Mouse (Mus musculus) heart, postnatal 36 days (tissue): ENCODE results near the gene Ccdc85b. TPM values are rescaled to one million over a fixed set of nuclear protein-coding genes. Genes with fewer than 3 reads are reported as not detected.
A peak's percentile ranks its signal among the peaks of the same experiment; 100 is the strongest.
"Not testable (repeated sequence)": the region's sequence is repeated elsewhere in the genome, so short reads cannot be mapped to it uniquely, and the experiment has no call there.

Source experiments
- DNase-seq, 2 experiments: peaks; one replicate each; pipeline ENCODE4 v3.0.0; 2021 to 2022
- intact Hi-C: fragments of 180-260 bp; cut with DNase I; formaldehyde crosslinking; loops from one replicate; pipeline ENCODE4 v1.15.1; 2025
- total RNA-seq, 2 experiments: library from RNA; stranded (reverse); gene quantifications; 2 replicates each; pipeline ENCODE4 v1.2.3; 2021

Gene Ccdc85b
- total RNA-seq = 10 to 100 TPM in 1 of 2 experiments, 1 to 10 TPM in 1; 9.5 to 11.0 TPM

- intact Hi-C loops = no loop called here
- DNase-seq = no peak
Measured at GRCm38 (mm10) chr19:5457746-5458442, at the start of gene Ccdc85b. Gene Ccdc85b, minus strand, starts transcription at chr19:5457894.

- no peak for DNase-seq
- intact Hi-C loops = no loop called here
Measured at GRCm38 (mm10) chr19:5503687-5504086, 46.0 kb upstream of the Ccdc85b start, which contains the start of gene 1700020D05Rik. Gene 1700020D05Rik, minus strand, starts transcription at chr19:5503787.

- DNase-seq = no peak
- intact Hi-C loops = no loop called here
Measured at GRCm38 (mm10) chr19:5500330-5500875, 42.7 kb upstream of the Ccdc85b start.

GRCm38 (mm10) chr19:5496052-5496370, 38.3 kb upstream of the Ccdc85b start:
- DNase-seq = no peak
- intact Hi-C loops = no loop called here

GRCm38 (mm10) chr19:5495353-5496051, 37.8 kb upstream of the Ccdc85b start:
- intact Hi-C loops = no loop called here
- no peak for DNase-seq

GRCm38 (mm10) chr19:5494314-5494713, 36.6 kb upstream of the Ccdc85b start:
- no peak for DNase-seq
- intact Hi-C loops = no loop called here

- intact Hi-C loops, DNase-seq: not testable (repeated sequence)
Measured at GRCm38 (mm10) chr19:5493301-5493721, 35.6 kb upstream of the Ccdc85b start.

GRCm38 (mm10) chr19:5492641-5493040, 34.9 kb upstream of the Ccdc85b start:
- intact Hi-C loops = no loop called here
- DNase-seq = no peak

- intact Hi-C loops = loop anchor here (2.0 kb wide), 1 partner anchor 20 kb away; the partner anchor contains the start of gene Snx32
- peak; percentile 87 to 92 for DNase-seq
Measured at GRCm38 (mm10) chr19:5490898-5491708, 33.4 kb upstream of the Ccdc85b start.

GRCm38 (mm10) chr19:5490313-5490897, 32.7 kb upstream of the Ccdc85b start, which contains the start of gene Cfl1:
Gene Cfl1, plus strand, starts transcription at chr19:5490455.
- DNase-seq = peak; percentile 92
- intact Hi-C loops = loop anchor here (2.0 kb wide), 1 partner anchor 20 kb away; the partner anchor contains the start of gene Snx32

- intact Hi-C loops = loop anchor here (2.0 to 5.0 kb wide), 3 partner anchors 21 to 122 kb away; partner anchors contain the start of genes Banf1, Eif1ad, Sart1 and Snx32
- DNase-seq = not testable (repeated sequence)
Measured at GRCm38 (mm10) chr19:5489721-5490120, 32.0 kb upstream of the Ccdc85b start.

- intact Hi-C loops = loop anchor here (1.0 to 5.0 kb wide), 3 partner anchors 56 to 122 kb away; partner anchors contain the start of genes Banf1, Eif1ad and Sart1
- DNase-seq = peak; percentile 94 to 96
Measured at GRCm38 (mm10) chr19:5488878-5489571, 31.3 kb upstream of the Ccdc85b start.

- DNase-seq = peak; percentile 96 to 97
- intact Hi-C loops = loop anchor here (1.0 to 5.0 kb wide), 4 partner anchors 23 to 121 kb away; partner anchors contain the start of genes Banf1, Eif1ad and Sart1
Measured at GRCm38 (mm10) chr19:5487768-5488550, 30.3 kb upstream of the Ccdc85b start, which contains the start of gene Mus81. Gene Mus81, minus strand, starts transcription at chr19:5488402.

- intact Hi-C loops = loop anchor here (2.0 to 5.0 kb wide), 3 partner anchors 22 to 119 kb away; partner anchors contain the start of genes Banf1, Eif1ad and Sart1
- DNase-seq = no peak
Measured at GRCm38 (mm10) chr19:5486771-5487170, 29.1 kb upstream of the Ccdc85b start.

- no peak for DNase-seq
- intact Hi-C loops = loop anchor here (2.0 to 5.0 kb wide), 3 partner anchors 21 to 119 kb away; partner anchors contain the start of genes Banf1, Eif1ad and Sart1
Measured at GRCm38 (mm10) chr19:5486286-5486685, 28.6 kb upstream of the Ccdc85b start.

GRCm38 (mm10) chr19:5485821-5486220, 28.1 kb upstream of the Ccdc85b start:
- intact Hi-C loops = loop anchor here (2.0 to 5.0 kb wide), 3 partner anchors 21 to 119 kb away; partner anchors contain the start of genes Banf1, Eif1ad and Sart1
- no peak for DNase-seq

- intact Hi-C loops = loop anchor here (5.0 kb wide), 2 partner anchors 98 to 118 kb away; partner anchors contain the start of genes Banf1, Eif1ad and Sart1
- DNase-seq = no peak
Measured at GRCm38 (mm10) chr19:5485371-5485770, 27.7 kb upstream of the Ccdc85b start.

- intact Hi-C loops = no loop called here
- DNase-seq = no peak
Measured at GRCm38 (mm10) chr19:5484496-5484895, 26.8 kb upstream of the Ccdc85b start.
